In genomic region chr16:11446977-11447376, GRCm38 (mm10) we compare ENCODE assay signal across 21 mouse cellular contexts.
"Had no signal": no experiment of that assay in that cellular context is flagged by ENCODE, and none has a peak within 500 bp of the region (broad histone marks: within the 10 kb centered on the region; RNA-seq: fewer than 3 reads in every experiment).

No protein-coding gene starts in this region.

- H3K36me3 ChIP-seq: midbrain, embryonic 15.5 days had no signal

- ATAC-seq: hindbrain, postnatal 0 days; intestine, postnatal 0 days; liver, postnatal 0 days; midbrain, embryonic 15.5 days had no signal

- H3K27me3 ChIP-seq: limb, embryonic 12.5 days; limb, embryonic 15.5 days; midbrain, embryonic 12.5 days; midbrain, embryonic 15.5 days; neural tube, embryonic 12.5 days; neural tube, embryonic 15.5 days; stomach, embryonic 15.5 days had no signal

- H3K27ac ChIP-seq: hindbrain, postnatal 0 days; kidney, postnatal 0 days; left cerebral cortex, adult 2 months; limb, embryonic 12.5 days; limb, embryonic 15.5 days; liver, embryonic 14.5 days; macrophage; midbrain, embryonic 12.5 days; midbrain, embryonic 15.5 days; neural tube, embryonic 12.5 days; neural tube, embryonic 15.5 days; stomach, embryonic 15.5 days had no signal

- H3K4me3 ChIP-seq: left cerebral cortex, adult 2 months; limb, embryonic 12.5 days; limb, embryonic 15.5 days; midbrain, embryonic 12.5 days; midbrain, embryonic 15.5 days; neural tube, embryonic 12.5 days; neural tube, embryonic 15.5 days; stomach, embryonic 15.5 days had no signal

- H3K9me3 ChIP-seq: limb, embryonic 12.5 days; limb, embryonic 15.5 days; midbrain, embryonic 12.5 days; midbrain, embryonic 15.5 days; neural tube, embryonic 12.5 days; neural tube, embryonic 15.5 days; stomach, embryonic 15.5 days had no signal

- H3K4me1 ChIP-seq: limb, embryonic 15.5 days; midbrain, embryonic 12.5 days; midbrain, embryonic 15.5 days; neural tube, embryonic 12.5 days; neural tube, embryonic 15.5 days had no signal

- DNase-seq: kidney, adult 2 months; kidney, postnatal 36 days; layer of hippocampus, postnatal 36 days; liver, postnatal 0 days; right cerebral cortex, adult 18-20 months; right cerebral cortex, postnatal 25 days; spleen, adult 18-20 months; thymus, postnatal 25 days had no signal
